Mouse (Mus musculus) hindbrain, embryonic 11.5 days (tissue): ENCODE measurements around the gene Acot4. TPM values are rescaled to one million over a fixed set of nuclear protein-coding genes. Genes with fewer than 3 reads are reported as not detected.
"Not testable (repeated sequence)": the region's sequence is repeated elsewhere in the genome, so short reads cannot be mapped to it uniquely, and the experiment has no call there.

Experiments used
- ATAC-seq: fragments of 200-750 bp; cut with Nextera tagmentation; 2 replicates; pipeline ENCODE4 v1.8.0; 2017; ENCODE audit warnings: mild to moderate bottlenecking, moderate TSS enrichment, moderate library complexity; ENCODE audit not compliant: low FRiP score
- DNase-seq: peaks from one replicate; pipeline ENCODE4 v3.0.0-alpha.2; 2015; ENCODE audit warnings: low spot score
- H3K27ac ChIP-seq: fragments of 300-500 bp; sonication (generic); 2 replicates; pipeline ENCODE4 v1.5.1; 2014; ENCODE audit warnings: mild to moderate bottlenecking, low read depth, low read length
- H3K27me3 ChIP-seq: fragments of 300-500 bp; sonication (generic); 2 replicates; pipeline ENCODE4 v1.6.1; 2014; ENCODE audit warnings: mild to moderate bottlenecking, low read length, moderate library complexity, mixed read lengths; ENCODE audit not compliant: control insufficient read depth, insufficient read depth
- H3K36me3 ChIP-seq: fragments of 300-500 bp; sonication (generic); 2 replicates; pipeline ENCODE4 v1.6.1; 2014; ENCODE audit warnings: mild to moderate bottlenecking, low read length, moderate library complexity, mixed read lengths; ENCODE audit not compliant: control insufficient read depth, insufficient read depth
- H3K4me1 ChIP-seq: fragments of 300-500 bp; sonication (generic); replicated peaks from 2 replicates; pipeline ENCODE4 v1.6.1; 2014; ENCODE audit warnings: low read length, mixed read lengths; ENCODE audit not compliant: control insufficient read depth, insufficient read depth
- H3K4me2 ChIP-seq: fragments of 300-500 bp; sonication (generic); replicated peaks from 2 replicates; pipeline ENCODE4 v1.6.1; 2014; ENCODE audit warnings: mild to moderate bottlenecking, low read depth, low read length
- H3K4me3 ChIP-seq: fragments of 300-500 bp; sonication (generic); 2 replicates; pipeline ENCODE4 v1.5.1; 2014; ENCODE audit warnings: low read depth, low read length
- H3K9ac ChIP-seq: fragments of 300-500 bp; sonication (generic); 2 replicates; pipeline ENCODE4 v1.6.1; 2014; ENCODE audit warnings: low read depth, low read length
- H3K9me3 ChIP-seq: fragments of 300-500 bp; sonication (generic); 2 replicates; pipeline ENCODE4 v1.6.1; 2016; ENCODE audit warnings: low read length; ENCODE audit not compliant: control insufficient read depth
- WGBS: fragments of 180-500 bp; shearing (Covaris S2); extraction: QIAGEN DNeasy Blood & Tissue Kit; methylation state at CpG from one replicate; pipeline ENCODE4 v1.1.7; 2014; 5-methylcytosine and 5-hydroxymethylcytosine counted together
- polyA plus RNA-seq: library from polyadenylated mRNA; unstranded; fragments of >200 nt; fragmentation: Nextera tagmentation; extraction: Ambion mirVana; gene quantifications from 2 replicates; pipeline ENCODE4 v1.2.1, GENCODE M21; 2014

Acot4 gene
- polyA plus RNA-seq, 1 experiment from 2014 or later = 0.63 TPM

GRCm38 (mm10) chr12:84077371-84077990 lies 39.3 kb downstream of the Acot4 start:
- 89% methylated on average over 4 of the region's 4 CpGs for WGBS
- H3K4me2 ChIP-seq = no peak overlapping the region

GRCm38 (mm10) chr12:84083842-84084241 lies 45.7 kb downstream of the Acot4 start:
- Histone ChIP-seq H3K27me3 (no peaks in the 10 kb centered on the region), H3K4me2 (no peak overlapping the region), H3K36me3 (no peaks in the 10 kb centered on the region), H3K9ac (no peak overlapping the region), H3K4me3 (no peak overlapping the region), H3K27ac (no peak overlapping the region), H3K4me1 (no peaks in the 10 kb centered on the region), H3K9me3 (no peaks in the 10 kb centered on the region)
- DNase-seq (no peak), ATAC-seq (no peak)
- 82% methylated on average over 2 of the region's 2 CpGs for WGBS

More at GRCm38 (mm10) chr12:84077371-84077990, 39.3 kb downstream of the Acot4 start:
- Histone ChIP-seq H3K9me3 (no peaks in the 10 kb centered on the region), H3K36me3 (no peaks in the 10 kb centered on the region), H3K27me3 (no peaks in the 10 kb centered on the region), H3K27ac (no peak overlapping the region), H3K9ac (no peak overlapping the region), H3K4me1 (no peaks in the 10 kb centered on the region), H3K4me3 (no peak overlapping the region)
- ATAC-seq (no peak), DNase-seq (no peak)

GRCm38 (mm10) chr12:84084581-84084980 lies 46.4 kb downstream of the Acot4 start:
- no peaks in the 10 kb centered on the region for H3K4me1 ChIP-seq
- H3K4me2 ChIP-seq = no peak overlapping the region
- H3K27ac ChIP-seq = no peak overlapping the region
- WGBS = 88% methylated on average over 4 of the region's 4 CpGs
- DNase-seq (no peak), ATAC-seq (no peak)
- H3K36me3 ChIP-seq = no peaks in the 10 kb centered on the region
- H3K27me3 ChIP-seq = no peaks in the 10 kb centered on the region
- H3K4me3 ChIP-seq = no peak overlapping the region
- H3K9ac ChIP-seq = no peak overlapping the region
- no peaks in the 10 kb centered on the region for H3K9me3 ChIP-seq

GRCm38 (mm10) chr12:84094666-84095065 lies 56.5 kb downstream of the Acot4 start:
- H3K4me1 ChIP-seq, H3K36me3 ChIP-seq, H3K4me3 ChIP-seq, H3K27ac ChIP-seq, H3K27me3 ChIP-seq, H3K9ac ChIP-seq, H3K4me2 ChIP-seq, H3K9me3 ChIP-seq, ATAC-seq, DNase-seq: not testable (repeated sequence)
- 87% methylated on average over 5 of the region's 5 CpGs for WGBS

Other genes with a start within 250 kb of the Acot4 start
- gene Numb, start 116.4 kb upstream of the Acot4 start, polyA plus RNA-seq = 27.5 and 31.0 TPM in 2 replicates
- gene Riox1, start 87.8 kb upstream of the Acot4 start, polyA plus RNA-seq = 14.9 and 15.0 TPM in 2 replicates
- gene Heatr4, start 53.5 kb upstream of the Acot4 start, polyA plus RNA-seq = 0.08 TPM in 1 of 2 replicates, not detected in the other
- 14.0 and 15.7 TPM in 2 replicates for gene Acot2, start 50.5 kb upstream of the Acot4 start, polyA plus RNA-seq
- 45.5 and 49.5 TPM in 2 replicates for gene Acot1, start 28.9 kb upstream of the Acot4 start, polyA plus RNA-seq
- not detected in 2 replicates for gene Gm49366, start 556 bp downstream of the Acot4 start, polyA plus RNA-seq
- gene Acot3, start 13.8 kb downstream of the Acot4 start, polyA plus RNA-seq = 0.37 and 0.47 TPM in 2 replicates
- not detected in 2 replicates for gene Acot5, start 30.9 kb downstream of the Acot4 start, polyA plus RNA-seq
- 0.76 and 0.91 TPM in 2 replicates for gene Acot6, start 62.3 kb downstream of the Acot4 start, polyA plus RNA-seq
- gene Dnal1, start 76.0 kb downstream of the Acot4 start, polyA plus RNA-seq = 4.8 and 6.3 TPM in 2 replicates
- 2.4 and 2.6 TPM in 2 replicates for gene Pnma1, start 110.1 kb downstream of the Acot4 start, polyA plus RNA-seq
- gene Elmsan1, start 180.5 kb downstream of the Acot4 start, polyA plus RNA-seq = 4.2 and 6.1 TPM in 2 replicates
- 16.0 and 17.9 TPM in 2 replicates for gene Ptgr2, start 246.9 kb downstream of the Acot4 start, polyA plus RNA-seq